ENCODE assay signal across 14 mouse cellular contexts in genomic region chr4:149657858-149658416, GRCm38 (mm10). TPM values are rescaled to one million over a fixed set of nuclear protein-coding genes. Genes with fewer than 3 reads are reported as not detected.
DNase-seq lines count a peak whose midpoint lies in the region; ATAC-seq and TF ChIP-seq lines count a peak whose summit lies in the region.
"Had no signal": no experiment of that assay in that cellular context is flagged by ENCODE, and none has a peak within 500 bp of the region (broad histone marks: within the 10 kb centered on the region; RNA-seq: fewer than 3 reads in every experiment).

No protein-coding gene starts in this region.

- WGBS in liver, adult 2 months = 72% methylated on average over 11 of the region's 11 CpGs
- 56% methylated on average over 11 of the region's 11 CpGs for WGBS in liver, embryonic 12.5 days (ENCODE audit: insufficient replicate concordance)
- 83% methylated on average over 11 of the region's 11 CpGs for WGBS in forebrain, embryonic 12.5 days
- WGBS in embryonic facial prominence, embryonic 10.5 days = 74% methylated on average over 11 of the region's 11 CpGs
- WGBS in midbrain, embryonic 13.5 days = 80% methylated on average over 11 of the region's 11 CpGs

- TF ChIP-seq CTCF in liver, adult 2 months (IDR thresholded peaks at IDR 0.05; ENCODE audit: low read depth, low read length) = no peak

- H3K79me2 ChIP-seq in liver, adult 2 months (ENCODE audit: control insufficient read depth, insufficient read depth, low read length) = no peaks in the 10 kb centered on the region

- H3K36me3 ChIP-seq in liver, adult 2 months (ENCODE audit: control insufficient read depth, insufficient read depth, low read length) = no peaks in the 10 kb centered on the region
- peaks cover 28% of the 10 kb centered on the region for H3K36me3 ChIP-seq in liver, embryonic 12.5 days
- H3K36me3 ChIP-seq in forebrain, embryonic 12.5 days (replicated peaks) = peaks cover 17% of the 10 kb centered on the region
- peaks cover 37% of the 10 kb centered on the region for H3K36me3 ChIP-seq in embryonic facial prominence, embryonic 10.5 days (replicated peaks)
- peaks cover 80% of the 10 kb centered on the region for H3K36me3 ChIP-seq in midbrain, embryonic 13.5 days

- H3K9ac ChIP-seq in liver, adult 2 months (ENCODE audit: low read depth, low read length) = no peak overlapping the region
- no peak overlapping the region for H3K9ac ChIP-seq in liver, embryonic 12.5 days
- no peak overlapping the region for H3K9ac ChIP-seq in forebrain, embryonic 12.5 days
- no peak overlapping the region for H3K9ac ChIP-seq in midbrain, embryonic 13.5 days (replicated peaks)

- peak; percentile 5 for DNase-seq in liver, adult 2 months (ENCODE audit: extremely low read depth, low read depth, low spot score)
- peak; percentile 83 for DNase-seq in thymus, postnatal 14 days
- no peak for DNase-seq in embryonic facial prominence, embryonic 10.5 days (ENCODE audit: low spot score)
- DNase-seq: cerebellum, postnatal 10 days; kidney, postnatal 10 days; retina, postnatal 1 day had no signal

- no peak for ATAC-seq in liver, embryonic 12.5 days
- peak; percentile 83 to 87 for ATAC-seq in hematopoietic stem cell, adult 5-6 weeks (replicated peaks in 1 of 2; ENCODE audit: insufficient read depth in 1 of 2, low FRiP score in 2 of 2, low TSS enrichment in 1 of 2, low read depth in 1 of 2, poor library complexity in 2 of 2, severe bottlenecking in 2 of 2)
- ATAC-seq in neutrophil, adult 5-6 weeks (ENCODE audit: extremely low read depth, insufficient number of reproducible peaks, low FRiP score, poor library complexity, severe bottlenecking) = peak; percentile 80
- ATAC-seq in forebrain, embryonic 12.5 days (ENCODE audit: low FRiP score) = no peak
- ATAC-seq in midbrain, embryonic 13.5 days = no peak

- no peaks in the 10 kb centered on the region for H3K27me3 ChIP-seq in liver, adult 2 months (ENCODE audit: control insufficient read depth, insufficient read depth, low read length)
- no peaks in the 10 kb centered on the region for H3K27me3 ChIP-seq in liver, embryonic 12.5 days (replicated peaks)
- no peaks in the 10 kb centered on the region for H3K27me3 ChIP-seq in forebrain, embryonic 12.5 days
- no peaks in the 10 kb centered on the region for H3K27me3 ChIP-seq in embryonic facial prominence, embryonic 10.5 days (replicated peaks; ENCODE audit: low read depth, poor library complexity, severe bottlenecking)
- H3K27me3 ChIP-seq in midbrain, embryonic 13.5 days = no peaks in the 10 kb centered on the region

- no peaks in the 10 kb centered on the region for H3K9me3 ChIP-seq in liver, embryonic 12.5 days (replicated peaks)
- no peaks in the 10 kb centered on the region for H3K9me3 ChIP-seq in forebrain, embryonic 12.5 days
- no peaks in the 10 kb centered on the region for H3K9me3 ChIP-seq in embryonic facial prominence, embryonic 10.5 days
- H3K9me3 ChIP-seq in midbrain, embryonic 13.5 days = no peaks in the 10 kb centered on the region

- H3K4me2 ChIP-seq in liver, embryonic 12.5 days = no peak overlapping the region
- no peak overlapping the region for H3K4me2 ChIP-seq in forebrain, embryonic 12.5 days
- H3K4me2 ChIP-seq in midbrain, embryonic 13.5 days (replicated peaks) = no peak overlapping the region

- no peak for TF ChIP-seq POLR2A in liver, adult 2 months (IDR thresholded peaks at IDR 0.05; ENCODE audit: extremely low read depth, insufficient read depth, low read length)

- no peak overlapping the region for H3K27ac ChIP-seq in liver, adult 2 months (replicated peaks; ENCODE audit: insufficient read depth, low read depth, low read length)
- H3K27ac ChIP-seq in liver, embryonic 12.5 days = no peak overlapping the region
- H3K27ac ChIP-seq in forebrain, embryonic 12.5 days = no peak overlapping the region
- no peak overlapping the region for H3K27ac ChIP-seq in embryonic facial prominence, embryonic 10.5 days (replicated peaks)
- no peak overlapping the region for H3K27ac ChIP-seq in midbrain, embryonic 13.5 days
- H3K27ac ChIP-seq: heart, adult 2 months; left cerebral cortex, adult 2 months had no signal

- H3K4me3 ChIP-seq in liver, adult 2 months (ENCODE audit: insufficient read depth, low read depth, low read length) = no peak overlapping the region
- H3K4me3 ChIP-seq in liver, embryonic 12.5 days = no peak overlapping the region
- no peak overlapping the region for H3K4me3 ChIP-seq in forebrain, embryonic 12.5 days (replicated peaks)
- no peak overlapping the region for H3K4me3 ChIP-seq in embryonic facial prominence, embryonic 10.5 days
- H3K4me3 ChIP-seq in midbrain, embryonic 13.5 days (replicated peaks) = no peak overlapping the region
- H3K4me3 ChIP-seq: heart, adult 2 months; left cerebral cortex, adult 2 months; myocyte had no signal

- H3K4me1 ChIP-seq in liver, adult 2 months (ENCODE audit: control insufficient read depth, insufficient read depth, low read length) = no peaks in the 10 kb centered on the region
- H3K4me1 ChIP-seq in liver, embryonic 12.5 days = peaks cover 38% of the 10 kb centered on the region
- H3K4me1 ChIP-seq in forebrain, embryonic 12.5 days = no peaks in the 10 kb centered on the region; the same call in 1 of the 2 replicates
- H3K4me1 ChIP-seq in embryonic facial prominence, embryonic 10.5 days = peaks cover 11% of the 10 kb centered on the region
- H3K4me1 ChIP-seq in midbrain, embryonic 13.5 days (replicated peaks) = no peaks in the 10 kb centered on the region

RNA-seq across cellular contexts. Expression of gene Pik3cd, which starts 44.4 kb away (rescaled TPM):
- 2.3 and 3.0 TPM in 2 replicates for total RNA-seq in liver, adult 2 months (2014; rRNA removed)
- 1.6 and 2.2 TPM in 2 replicates for polyA plus RNA-seq in liver, adult 2 months (2012; rRNA removed)
- polyA plus RNA-seq in liver, embryonic 12.5 days (2016; fragmentation: Nextera tagmentation; extraction: Ambion mirVana) = 7.6 and 8.9 TPM in 2 replicates
- 51.1 and 56.9 TPM in 2 replicates for total RNA-seq in hematopoietic stem cell, adult 5-6 weeks (2017)
- total RNA-seq in neutrophil, adult 5-6 weeks (2017) = 255 and 290 TPM in 2 replicates
- polyA plus RNA-seq in forebrain, embryonic 12.5 days (2016; fragmentation: Nextera tagmentation; extraction: Ambion mirVana) = 9.4 and 10.4 TPM in 2 replicates
- polyA plus RNA-seq in embryonic facial prominence, embryonic 10.5 days (2016; fragmentation: Nextera tagmentation; extraction: Ambion mirVana) = 6.1 and 6.3 TPM in 2 replicates
- 13.2 and 13.7 TPM in 2 replicates for polyA plus RNA-seq in midbrain, embryonic 13.5 days (2015; fragmentation: Nextera tagmentation; extraction: Ambion mirVana)

Comparison
In these comparisons a context has a peak if more than half of its experiments do, and no peak if none do; other contexts are left out.
1. ATAC-seq: peak in hematopoietic stem cell, adult 5-6 weeks (2 of 2) and neutrophil, adult 5-6 weeks (single experiment); none in liver, embryonic 12.5 days (single experiment), forebrain, embryonic 12.5 days (single experiment) and midbrain, embryonic 13.5 days (single experiment).